Mouse (Mus musculus) kidney, postnatal 14 days (tissue): ENCODE measurements around the gene Steap3.

Source experiments
- DNase-seq: peaks from one replicate; pipeline ENCODE4 v3.0.0; 2022; ENCODE audit warnings: mixed read lengths

Gene Steap3

GRCm38 (mm10) chr1:120249842-120250241 is 22.7 kb downstream of the Steap3 start:
- no peak for DNase-seq

- peak; percentile 38 for DNase-seq
Measured at GRCm38 (mm10) chr1:120248156-120248555, 24.3 kb downstream of the Steap3 start.

GRCm38 (mm10) chr1:120247351-120247750 is 25.2 kb downstream of the Steap3 start:
- DNase-seq, result no peak

GRCm38 (mm10) chr1:120246946-120247345 is 25.6 kb downstream of the Steap3 start:
- DNase-seq, result no peak

GRCm38 (mm10) chr1:120245661-120246131 is 26.8 kb downstream of the Steap3 start:
- no peak for DNase-seq

- no peak for DNase-seq
Measured at GRCm38 (mm10) chr1:120244646-120245045, 27.9 kb downstream of the Steap3 start.

- DNase-seq, result no peak
Measured at GRCm38 (mm10) chr1:120243987-120244386, 28.5 kb downstream of the Steap3 start.

- DNase-seq, result no peak
Measured at GRCm38 (mm10) chr1:120237068-120237467, 35.4 kb downstream of the Steap3 start.

GRCm38 (mm10) chr1:120236424-120236823 is 36.1 kb downstream of the Steap3 start:
- DNase-seq, result no peak

- DNase-seq, result no peak
Measured at GRCm38 (mm10) chr1:120235631-120236215, 36.8 kb downstream of the Steap3 start.

- DNase-seq, result no peak
Measured at GRCm38 (mm10) chr1:120232170-120232569, 40.3 kb downstream of the Steap3 start.

- peak; percentile 26 for DNase-seq
Measured at GRCm38 (mm10) chr1:120231334-120231733, 41.2 kb downstream of the Steap3 start.

GRCm38 (mm10) chr1:120229723-120230471 is 42.6 kb downstream of the Steap3 start:
- no peak for DNase-seq

- no peak for DNase-seq
Measured at GRCm38 (mm10) chr1:120223613-120224012, 48.9 kb downstream of the Steap3 start.

GRCm38 (mm10) chr1:120221285-120221684 is 51.2 kb downstream of the Steap3 start:
- no peak for DNase-seq

GRCm38 (mm10) chr1:120220841-120221240 is 51.7 kb downstream of the Steap3 start:
- DNase-seq, result no peak

- DNase-seq, result no peak
Measured at GRCm38 (mm10) chr1:120208502-120209230, 63.8 kb downstream of the Steap3 start.

GRCm38 (mm10) chr1:120207568-120207967 is 64.9 kb downstream of the Steap3 start:
- DNase-seq, result no peak

GRCm38 (mm10) chr1:120204834-120205233 is 67.7 kb downstream of the Steap3 start:
- no peak for DNase-seq

GRCm38 (mm10) chr1:120203836-120204235 is 68.7 kb downstream of the Steap3 start:
- no peak for DNase-seq

GRCm38 (mm10) chr1:120202542-120202941 is 70.0 kb downstream of the Steap3 start:
- no peak for DNase-seq

GRCm38 (mm10) chr1:120198942-120199341 is 73.6 kb downstream of the Steap3 start:
- no peak for DNase-seq

- DNase-seq, result no peak
Measured at GRCm38 (mm10) chr1:120198151-120198550, 74.4 kb downstream of the Steap3 start.

GRCm38 (mm10) chr1:120197189-120197588 is 75.3 kb downstream of the Steap3 start:
- DNase-seq, result peak; percentile 74
